Mouse (Mus musculus) naive thymus-derived CD4-positive, alpha-beta T cell, adult 5 months (primary cell): ENCODE data around the gene Hipk1. TPM values are rescaled to one million over a fixed set of nuclear protein-coding genes. Genes with fewer than 3 reads are reported as not detected.

Experiments used
- polyA plus RNA-seq: library from polyadenylated mRNA; unstranded; fragments of 100-300 nt; shearing (Covaris generic); gene quantifications from one replicate; pipeline ENCODE4 v1.2.1, GENCODE M21; 2017

Hipk1 gene
- polyA plus RNA-seq: 46.0 TPM

GRCm38 (mm10) chr3:103791230-103792110 is at the start of gene Hipk1:
Hipk1 (minus strand) TSS chr3:103791563.

GRCm38 (mm10) chr3:103832426-103832825 is 41.1 kb upstream of the Hipk1 start, which contains the start of gene Bcl2l15:
Bcl2l15 (plus strand) TSS chr3:103832601.

GRCm38 (mm10) chr3:103808891-103809798 is 17.8 kb upstream of the Hipk1 start, which contains the start of the genes Dclre1b, Ap4b1 and Gm43064:
Dclre1b (minus strand) TSS chr3:103809444.
Ap4b1 (plus strand) TSS chr3:103809520.
Gm43064 (plus strand) TSS chr3:103809573.

GRCm38 (mm10) chr3:103739329-103739728 is 52.0 kb downstream of the Hipk1 start, which contains the start of gene Gm10964:
Gm10964 (plus strand) TSS chr3:103739366.

GRCm38 (mm10) chr3:103737778-103738571 is 53.4 kb downstream of the Hipk1 start, which contains the start of gene Olfml3:
Olfml3 (minus strand) TSS chr3:103738001.

Other genes starting within 250 kb of the Hipk1 start
- gene Syt6, start 216.3 kb downstream of the Hipk1 start, polyA plus RNA-seq: not detected
- gene Atg4a-ps, start 145.5 kb downstream of the Hipk1 start, polyA plus RNA-seq: 2.6 TPM
- gene Olfml3, start 53.6 kb downstream of the Hipk1 start, polyA plus RNA-seq: 0.11 TPM
- not detected for gene Gm10964, start 52.2 kb downstream of the Hipk1 start, polyA plus RNA-seq
- 8.1 TPM for gene Dclre1b, start 17.9 kb upstream of the Hipk1 start, polyA plus RNA-seq
- gene Ap4b1, start 18.0 kb upstream of the Hipk1 start, polyA plus RNA-seq: 20.7 TPM
- not detected for gene Gm43064, start 18.0 kb upstream of the Hipk1 start, polyA plus RNA-seq
- gene Bcl2l15, start 41.0 kb upstream of the Hipk1 start, polyA plus RNA-seq: 1.1 TPM
- 425 TPM for gene Ptpn22, start 68.2 kb upstream of the Hipk1 start, polyA plus RNA-seq
- gene Rsbn1, start 122.6 kb upstream of the Hipk1 start, polyA plus RNA-seq: 49.1 TPM
- 41.0 TPM for gene Phtf1, start 176.5 kb upstream of the Hipk1 start, polyA plus RNA-seq